Mouse (Mus musculus) hindbrain, embryonic 10.5 days (tissue): Measurements from ENCODE around the gene Gm45140. TPM values are rescaled to one million over a fixed set of nuclear protein-coding genes. Genes with fewer than 3 reads are reported as not detected.

ENCODE experiments used
- DNase-seq: peaks from one replicate; pipeline ENCODE4 v3.0.0-alpha.2; 2017; ENCODE audit warnings: low spot score
- H3K27ac ChIP-seq: fragments of 300-500 bp; sonication (generic); 2 replicates; pipeline ENCODE4 v1.5.1; 2016; ENCODE audit warnings: mild to moderate bottlenecking, moderate library complexity
- H3K27me3 ChIP-seq: fragments of 300-500 bp; sonication (generic); 2 replicates; pipeline ENCODE4 v1.6.1; 2016; ENCODE audit warnings: mild to moderate bottlenecking; ENCODE audit not compliant: poor library complexity, insufficient read depth, severe bottlenecking
- H3K36me3 ChIP-seq: fragments of 300-500 bp; sonication (generic); 2 replicates; pipeline ENCODE4 v1.6.1; 2016; ENCODE audit warnings: mild to moderate bottlenecking, moderate library complexity
- H3K4me1 ChIP-seq: fragments of 300-500 bp; sonication (generic); replicated peaks from 2 replicates; pipeline ENCODE4 v1.6.1; 2016; ENCODE audit warnings: mild to moderate bottlenecking
- H3K4me3 ChIP-seq: fragments of 300-500 bp; sonication (generic); 2 replicates; pipeline ENCODE4 v1.5.1; 2016; ENCODE audit warnings: mild to moderate bottlenecking, moderate library complexity
- H3K9me3 ChIP-seq: fragments of 300-500 bp; sonication (generic); 2 replicates; pipeline ENCODE4 v1.6.1; 2016; ENCODE audit warnings: mild to moderate bottlenecking, moderate library complexity
- WGBS: fragments of 180-500 bp; shearing (Covaris S2); methylation state at CpG from one replicate; pipeline ENCODE4 v1.1.7; 2016; 5-methylcytosine and 5-hydroxymethylcytosine counted together
- polyA plus RNA-seq: library from polyadenylated mRNA; unstranded; fragments of >200 nt; fragmentation: Nextera tagmentation; extraction: Ambion mirVana; gene quantifications from 2 replicates; pipeline ENCODE4 v1.2.1, GENCODE M21; 2016

The Gm45140 gene
- polyA plus RNA-seq, 1 experiment from 2014 or later: 1.7 TPM

DNA sequence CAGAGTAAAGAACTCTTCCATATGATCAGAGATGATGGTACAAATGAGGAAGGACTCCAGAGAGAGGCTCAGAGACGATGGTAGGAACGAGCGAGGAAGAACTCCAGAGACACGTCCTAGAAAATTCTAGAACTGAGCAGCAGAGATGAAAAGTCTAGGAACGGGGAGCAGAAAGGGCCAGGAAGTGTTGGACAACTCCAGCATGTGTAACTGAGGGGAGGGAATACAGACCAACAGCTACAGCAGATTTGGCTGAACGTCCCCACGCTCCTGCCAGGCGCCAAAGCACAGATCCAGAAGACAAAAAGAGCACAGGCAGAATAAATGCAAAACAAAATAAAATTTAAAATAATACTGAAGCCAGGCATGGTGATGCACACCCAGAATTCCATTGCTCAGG lies 78.7 kb downstream of the Gm45140 start:
- no peak overlapping the region for H3K4me3 ChIP-seq
- DNase-seq: no peak
- WGBS: 92% methylated on average over 8 of the region's 8 CpGs
- no peaks in the 10 kb centered on the region for H3K27me3 ChIP-seq
- H3K9me3 ChIP-seq: no peaks in the 10 kb centered on the region
- H3K36me3 ChIP-seq: peaks cover 38% of the 10 kb centered on the region
- H3K4me1 ChIP-seq: peaks cover 11% of the 10 kb centered on the region; the same call in 1 of the 2 replicates
- H3K27ac ChIP-seq: no peak overlapping the region

DNA sequence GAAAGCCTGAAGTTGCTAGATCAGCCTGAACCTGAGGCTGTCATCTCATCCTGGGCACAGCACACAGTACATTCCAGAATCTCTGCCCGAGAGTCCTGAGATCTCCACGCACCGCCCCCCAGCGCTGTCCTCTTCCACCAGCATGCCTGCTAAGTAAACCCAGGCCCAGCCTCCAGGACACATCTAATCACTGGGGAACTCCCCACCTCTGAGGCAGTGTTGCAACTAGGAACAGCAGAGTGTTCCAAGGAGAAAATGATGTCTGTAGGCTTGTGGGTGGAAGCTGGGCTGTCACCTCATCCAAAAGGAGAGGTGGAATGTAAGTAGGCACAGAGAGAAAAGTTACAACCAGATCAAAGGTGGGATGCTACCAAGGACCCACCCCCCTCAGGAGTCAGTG lies 80.4 kb downstream of the Gm45140 start:
- peaks cover 11% of the 10 kb centered on the region; the same call in 1 of the 2 replicates for H3K4me1 ChIP-seq
- no peak overlapping the region for H3K27ac ChIP-seq
- DNase-seq: no peak
- no peak overlapping the region for H3K4me3 ChIP-seq
- H3K36me3 ChIP-seq: peaks cover 54% of the 10 kb centered on the region
- no peaks in the 10 kb centered on the region for H3K27me3 ChIP-seq
- no peaks in the 10 kb centered on the region for H3K9me3 ChIP-seq
- WGBS: 93% methylated on average over 4 of the region's 4 CpGs

DNA sequence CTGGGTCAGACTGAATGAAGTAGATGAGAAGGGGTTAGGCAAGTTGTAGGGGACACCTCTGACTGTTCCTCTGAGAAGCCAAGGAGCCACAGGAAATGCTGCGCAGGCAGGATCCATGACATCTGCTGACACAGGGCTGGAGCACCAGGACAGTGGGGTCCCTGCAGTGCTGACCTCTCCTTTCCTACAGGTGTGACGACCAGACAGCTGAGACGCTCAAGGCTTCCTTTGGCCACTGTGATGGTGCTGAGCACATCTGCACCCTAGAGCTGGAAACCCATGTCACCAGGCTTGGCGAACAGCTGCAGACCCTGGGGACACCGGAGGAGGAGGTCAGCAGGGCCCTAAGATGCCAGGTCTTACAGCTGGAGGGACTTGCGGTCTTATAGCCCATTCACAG lies 84.0 kb downstream of the Gm45140 start:
- WGBS: 92% methylated on average over 6 of the region's 6 CpGs
- no peak for DNase-seq
- no peaks in the 10 kb centered on the region for H3K27me3 ChIP-seq
- H3K4me1 ChIP-seq: peaks cover 11% of the 10 kb centered on the region; the same call in 1 of the 2 replicates
- H3K27ac ChIP-seq: no peak overlapping the region
- peaks cover 54% of the 10 kb centered on the region for H3K36me3 ChIP-seq
- H3K9me3 ChIP-seq: no peaks in the 10 kb centered on the region
- H3K4me3 ChIP-seq: no peak overlapping the region

DNA sequence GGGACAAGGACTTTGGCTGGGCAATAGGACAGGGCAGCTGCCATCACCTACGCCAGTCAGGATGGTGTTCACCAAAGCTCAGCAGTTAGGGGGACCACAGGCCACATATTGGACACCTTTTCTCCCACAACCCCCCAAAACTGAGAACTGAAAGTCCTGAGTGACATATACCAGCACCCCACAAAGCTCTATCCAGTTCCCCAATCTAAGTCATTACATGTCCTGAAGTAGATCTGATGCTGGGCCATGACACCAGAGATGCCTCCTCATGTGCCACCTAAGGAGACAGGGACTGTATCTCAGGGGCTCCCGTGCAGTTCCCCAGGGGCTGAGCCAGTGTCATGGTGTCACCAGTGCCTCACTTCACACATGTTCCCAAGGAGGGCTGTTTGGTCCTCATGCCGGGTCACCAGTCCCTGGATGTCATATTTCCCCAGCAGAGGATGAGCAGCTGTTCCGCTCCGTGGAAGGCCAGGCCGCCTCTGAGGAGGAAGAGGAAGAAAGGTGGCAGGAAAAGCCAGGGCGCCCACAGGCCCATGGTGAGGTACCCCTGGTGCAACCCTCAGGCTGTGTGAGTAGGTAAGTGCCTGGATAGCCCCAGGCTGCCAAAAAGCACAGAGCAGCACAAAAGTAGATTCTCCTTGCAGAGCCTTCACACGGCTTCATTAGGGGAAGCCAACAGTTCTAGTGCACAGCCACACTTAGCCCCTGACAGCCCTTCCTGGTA lies 85.2 kb downstream of the Gm45140 start:
- H3K4me3 ChIP-seq: no peak overlapping the region
- no peak overlapping the region for H3K27ac ChIP-seq
- peaks cover 44% of the 10 kb centered on the region for H3K36me3 ChIP-seq
- H3K27me3 ChIP-seq: no peaks in the 10 kb centered on the region
- WGBS: 88% methylated on average over 8 of the region's 8 CpGs
- no peaks in the 10 kb centered on the region for H3K9me3 ChIP-seq
- DNase-seq: no peak
- H3K4me1 ChIP-seq: peaks cover 11% of the 10 kb centered on the region; the same call in 1 of the 2 replicates

DNA sequence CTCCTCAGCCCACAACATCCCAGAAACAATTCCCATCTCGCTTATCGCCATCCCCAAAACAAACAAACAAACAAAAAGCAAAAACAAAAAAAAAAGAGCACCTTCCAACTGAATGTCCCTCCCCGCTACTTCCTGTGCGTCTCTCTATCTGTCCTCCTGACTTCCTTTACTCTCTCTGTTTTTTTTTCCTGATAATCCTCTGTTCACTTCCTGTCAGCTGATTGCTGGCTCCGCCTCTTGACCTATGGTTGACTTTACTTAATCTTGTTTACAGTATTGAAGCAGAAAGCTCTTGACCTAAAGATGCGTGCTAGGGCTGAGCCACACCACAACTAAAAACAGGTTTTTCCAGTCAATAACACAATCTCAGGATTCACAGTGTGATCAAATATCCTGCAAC lies 87.1 kb downstream of the Gm45140 start:
- Histone ChIP-seq H3K27me3 (no peaks in the 10 kb centered on the region), H3K36me3 (peaks cover 34% of the 10 kb centered on the region), H3K9me3 (no peaks in the 10 kb centered on the region), H3K4me3 (no peak overlapping the region), H3K27ac (no peak overlapping the region), H3K4me1 (peaks cover 4% of the 10 kb centered on the region; the same call in 1 of the 2 replicates)
- DNase-seq: no peak
- 90% methylated on average over 6 of the region's 6 CpGs for WGBS

DNA sequence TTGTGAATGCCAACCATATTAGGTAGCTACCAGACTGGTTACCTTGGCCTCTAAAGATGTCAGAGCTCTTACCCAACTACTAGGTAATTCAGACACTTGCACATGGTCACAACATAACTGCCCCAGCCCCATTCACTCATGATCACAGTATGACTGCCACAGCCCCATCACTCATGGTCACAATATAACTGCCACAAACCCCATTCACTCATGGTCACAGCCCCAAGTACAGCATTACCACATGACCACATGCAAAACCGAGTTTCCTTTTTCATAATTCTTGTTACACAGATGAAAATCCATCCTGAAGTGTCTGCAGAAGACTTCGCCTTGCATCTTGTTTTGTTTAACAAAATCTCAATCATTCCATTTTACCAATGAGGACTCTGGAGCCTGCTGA lies 87.5 kb downstream of the Gm45140 start:
- 88% methylated on average over 2 of the region's 2 CpGs for WGBS

DNA sequence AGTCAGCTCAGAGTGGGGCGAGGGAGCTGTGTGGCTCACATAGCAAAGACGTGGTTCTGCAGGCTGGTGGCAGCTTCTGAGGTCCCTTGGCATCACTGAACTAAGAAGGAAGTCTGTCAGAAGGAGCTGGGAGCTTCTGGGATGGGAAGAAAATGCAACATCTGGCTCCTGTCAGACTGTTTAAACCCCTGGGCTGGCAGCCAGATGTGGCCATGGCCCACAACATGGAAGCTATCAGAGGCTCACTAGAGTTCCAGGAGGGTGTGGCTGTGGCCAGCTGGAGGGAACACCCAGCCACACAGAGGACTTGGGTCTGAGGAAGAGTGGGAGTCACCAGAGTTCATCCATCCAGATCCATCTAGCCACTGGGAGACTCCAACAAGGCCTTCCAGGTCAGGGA lies 88.7 kb downstream of the Gm45140 start:
- 0 out of 2 replicates have a peak, but pooled peaks cover 8% of the 10 kb centered on the region for H3K27me3 ChIP-seq
- H3K9me3 ChIP-seq: no peaks in the 10 kb centered on the region
- no peak overlapping the region for H3K27ac ChIP-seq
- H3K36me3 ChIP-seq: peaks cover 35% of the 10 kb centered on the region
- H3K4me1 ChIP-seq: peaks cover 2% of the 10 kb centered on the region; the same call in 1 of the 2 replicates
- WGBS: 78% methylated on average over 2 of the region's 2 CpGs
- no peak overlapping the region for H3K4me3 ChIP-seq
- no peak for DNase-seq

More for the DNA sequence above, 87.5 kb downstream of the Gm45140 start:
- Histone ChIP-seq H3K9me3 (no peaks in the 10 kb centered on the region), H3K27ac (no peak overlapping the region), H3K4me3 (no peak overlapping the region), H3K27me3 (no peaks in the 10 kb centered on the region), H3K36me3 (peaks cover 33% of the 10 kb centered on the region), H3K4me1 (peaks cover 1% of the 10 kb centered on the region; the same call in 1 of the 2 replicates)
- DNase-seq: no peak

DNA sequence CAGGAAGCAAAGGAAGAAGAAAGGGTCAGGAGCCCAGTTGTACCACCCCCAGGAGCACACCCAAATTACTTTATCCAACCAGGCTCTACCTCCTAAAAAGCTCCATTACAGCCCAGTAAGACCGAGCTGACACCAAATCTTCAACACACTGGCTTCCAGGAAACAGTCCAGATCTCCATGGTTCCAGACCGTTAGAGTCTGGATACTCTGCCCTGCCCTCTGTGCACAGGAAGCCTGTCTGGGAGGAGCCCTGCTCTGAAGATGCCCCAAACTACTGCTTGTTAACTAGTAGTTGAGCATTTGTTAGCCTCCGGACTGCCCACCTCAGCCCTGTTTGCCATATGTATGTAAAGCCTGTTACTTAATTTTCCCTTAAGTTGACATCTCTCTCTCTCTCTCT lies 89.5 kb downstream of the Gm45140 start:
- Histone ChIP-seq H3K27ac (no peak overlapping the region), H3K9me3 (no peaks in the 10 kb centered on the region), H3K4me1 (peaks cover 2% of the 10 kb centered on the region; the same call in 1 of the 2 replicates), H3K27me3 (peaks cover 14% of the 10 kb centered on the region; the same call in 1 of the 2 replicates), H3K36me3 (peaks cover 27% of the 10 kb centered on the region), H3K4me3 (no peak overlapping the region)
- DNase-seq: no peak
- 79% methylated on average over 3 of the region's 3 CpGs for WGBS

DNA sequence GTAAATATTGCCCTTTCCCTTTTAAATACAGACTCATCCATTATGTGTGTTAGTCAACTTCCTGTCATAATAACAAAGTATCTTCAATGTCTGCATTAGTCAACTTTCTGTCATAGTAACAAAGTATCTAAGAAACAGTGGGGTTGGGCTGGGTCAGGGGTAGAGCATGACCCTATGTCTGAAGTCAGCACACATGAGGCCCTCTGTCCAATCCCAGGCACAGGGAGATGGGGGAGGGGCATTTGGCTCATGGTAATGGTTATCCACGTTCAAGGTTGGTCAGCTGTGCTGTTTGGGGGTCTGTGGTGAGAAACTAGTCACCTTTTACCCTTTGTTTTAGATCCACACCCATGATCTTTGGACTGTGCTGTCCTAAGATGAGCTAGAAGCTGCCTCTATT lies 90.3 kb downstream of the Gm45140 start:
- H3K27me3 ChIP-seq: peaks cover 21% of the 10 kb centered on the region
- DNase-seq: no peak
- no peak overlapping the region for H3K4me3 ChIP-seq
- no peaks in the 10 kb centered on the region for H3K9me3 ChIP-seq
- peaks cover 5% of the 10 kb centered on the region for H3K4me1 ChIP-seq
- WGBS: 39% methylated on average over 1 of the region's 1 CpGs
- peaks cover 19% of the 10 kb centered on the region for H3K36me3 ChIP-seq
- H3K27ac ChIP-seq: no peak overlapping the region

DNA sequence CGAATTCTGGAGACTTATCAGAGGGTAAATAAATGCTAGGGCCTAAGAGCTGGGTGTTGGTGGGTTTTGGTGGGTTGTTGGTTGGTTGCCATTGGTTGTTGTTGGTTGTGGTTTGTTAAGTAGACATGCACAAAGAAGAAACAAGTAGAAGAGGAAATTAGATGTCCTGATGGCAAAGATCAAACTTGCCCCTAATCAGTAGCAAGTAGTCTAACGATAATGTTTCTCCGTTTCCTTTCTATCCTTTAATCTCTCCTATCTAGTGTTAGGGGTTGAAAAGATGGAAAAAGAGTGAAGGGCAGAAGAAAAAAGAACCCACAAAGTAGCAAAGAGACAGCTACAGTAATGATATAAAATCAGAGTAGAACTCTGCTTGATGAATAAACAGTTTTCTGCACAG lies 91.0 kb downstream of the Gm45140 start:
- Histone ChIP-seq H3K27me3 (peaks cover 28% of the 10 kb centered on the region), H3K36me3 (0 out of 2 replicates have a peak, but pooled peaks cover 13% of the 10 kb centered on the region), H3K4me1 (peaks cover 11% of the 10 kb centered on the region), H3K4me3 (no peak overlapping the region), H3K9me3 (no peaks in the 10 kb centered on the region), H3K27ac (no peak overlapping the region)
- 89% methylated on average over 3 of the region's 3 CpGs for WGBS
- no peak for DNase-seq

DNA sequence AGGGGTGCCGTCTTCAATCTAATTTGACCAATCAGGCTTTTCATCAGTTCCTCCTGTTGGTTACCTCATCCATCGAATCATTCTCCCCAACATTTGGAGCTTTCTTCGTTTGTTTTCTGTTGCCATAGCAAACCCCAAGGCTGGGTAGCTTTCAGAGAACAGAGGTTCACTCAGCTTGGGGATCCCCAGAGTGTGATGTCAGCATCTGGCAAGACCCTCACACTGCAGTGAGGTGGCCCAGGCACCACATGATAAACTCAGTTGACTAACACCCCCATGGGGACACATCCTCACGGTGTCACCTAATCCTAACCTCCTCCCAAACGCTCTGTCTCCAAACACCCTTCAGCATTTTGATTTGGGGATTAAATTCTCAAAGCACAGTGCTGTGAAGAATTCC lies 92.3 kb downstream of the Gm45140 start:
- H3K4me3 ChIP-seq: no peak overlapping the region
- 0 out of 2 replicates have a peak, but pooled peaks cover 7% of the 10 kb centered on the region for H3K36me3 ChIP-seq
- H3K27me3 ChIP-seq: peaks cover 34% of the 10 kb centered on the region
- WGBS: 72% methylated on average over 5 of the region's 5 CpGs
- H3K9me3 ChIP-seq: no peaks in the 10 kb centered on the region
- H3K27ac ChIP-seq: no peak overlapping the region
- H3K4me1 ChIP-seq: peaks cover 25% of the 10 kb centered on the region
- DNase-seq: no peak

DNA sequence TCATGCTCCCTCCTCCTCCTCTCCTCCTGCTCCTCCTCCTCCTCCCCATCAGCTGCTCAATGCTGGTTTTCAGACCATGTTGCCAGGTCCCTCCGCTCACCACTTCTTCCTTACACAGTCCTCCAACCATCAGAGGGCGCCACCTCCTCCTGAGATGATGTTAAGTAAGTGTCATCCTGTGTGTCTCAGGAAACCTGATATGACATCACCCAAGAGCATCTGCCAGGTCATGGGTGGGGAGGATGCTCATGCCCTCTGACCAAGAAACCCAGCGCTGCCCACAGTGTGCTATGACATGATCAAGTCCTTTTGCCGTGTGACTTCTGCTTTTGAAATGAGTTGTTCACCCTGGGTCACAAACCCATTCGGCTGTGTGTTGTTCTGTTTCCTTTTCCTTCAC lies 92.8 kb downstream of the Gm45140 start:
- no peaks in the 10 kb centered on the region for H3K9me3 ChIP-seq
- 0 out of 2 replicates have a peak, but pooled peaks cover 7% of the 10 kb centered on the region for H3K36me3 ChIP-seq
- no peak for DNase-seq
- H3K27me3 ChIP-seq: peaks cover 34% of the 10 kb centered on the region
- H3K4me1 ChIP-seq: peaks cover 30% of the 10 kb centered on the region
- H3K27ac ChIP-seq: no peak overlapping the region
- no peak overlapping the region for H3K4me3 ChIP-seq
- 80% methylated on average over 5 of the region's 5 CpGs for WGBS

DNA sequence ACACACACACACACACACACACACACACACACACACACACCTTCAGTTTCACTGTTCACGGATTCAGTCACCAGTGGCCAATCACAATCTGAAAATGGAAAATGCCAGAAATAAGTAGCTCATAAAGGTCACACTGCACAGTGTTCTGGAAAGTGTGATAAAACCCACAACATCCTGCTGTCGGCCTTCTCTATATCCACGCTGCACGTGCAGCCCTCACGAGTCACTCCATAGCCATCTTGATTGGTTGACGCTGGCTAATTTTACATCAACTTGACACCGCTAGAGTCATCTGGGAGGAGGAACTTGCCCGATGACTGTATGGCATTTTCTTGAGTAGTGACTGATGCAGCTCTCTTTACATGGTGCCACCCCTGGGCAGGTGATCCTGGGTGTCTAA lies 93.6 kb downstream of the Gm45140 start:
- Histone ChIP-seq H3K27me3 (peaks cover 39% of the 10 kb centered on the region), H3K36me3 (0 out of 2 replicates have a peak, but pooled peaks cover 7% of the 10 kb centered on the region), H3K4me3 (no peak overlapping the region), H3K9me3 (no peaks in the 10 kb centered on the region), H3K4me1 (peaks cover 38% of the 10 kb centered on the region), H3K27ac (no peak overlapping the region)
- WGBS: 97% methylated on average over 8 of the region's 8 CpGs
- DNase-seq: no peak
